15 mouse cellular contexts compared by ENCODE assay signal in the genomic region with DNA sequence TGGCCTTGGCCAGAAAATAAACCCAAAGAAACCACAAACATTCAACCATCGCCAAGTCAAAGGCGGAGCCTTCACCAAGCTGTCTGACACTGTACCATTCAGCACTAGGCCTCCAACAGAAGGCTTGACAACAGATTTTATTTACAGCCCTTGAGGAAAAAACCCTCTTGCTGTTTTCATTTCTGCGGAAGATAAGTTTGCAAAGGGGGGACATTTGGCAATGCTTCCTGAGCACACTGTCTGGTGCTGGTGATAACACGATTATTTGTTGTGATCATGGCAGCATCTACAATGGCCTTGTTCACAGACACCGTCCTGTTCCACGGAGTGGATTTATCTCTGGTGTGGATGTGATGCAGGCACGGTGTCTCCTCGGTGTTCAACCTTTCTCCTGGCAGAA.
DNase-seq lines count a peak whose midpoint lies in the region; ATAC-seq and TF ChIP-seq lines count a peak whose summit lies in the region.
"Had no signal": no experiment of that assay in that cellular context is flagged by ENCODE, and none has a peak within 500 bp of the region (broad histone marks: within the 10 kb centered on the region; RNA-seq: fewer than 3 reads in every experiment).

No protein-coding gene starts in this region.

- 48% methylated on average over 8 of the region's 8 CpGs for WGBS in lung, embryonic 15.5 days
- 35% methylated on average over 8 of the region's 8 CpGs for WGBS in liver, postnatal 0 days (ENCODE audit: insufficient replicate concordance)

- H3K9me3 ChIP-seq in lung, embryonic 15.5 days = no peaks in the 10 kb centered on the region
- H3K9me3 ChIP-seq in liver, postnatal 0 days (ENCODE audit: low read length) = no peaks in the 10 kb centered on the region
- H3K9me3 ChIP-seq: stomach, embryonic 15.5 days had no signal

- DNase-seq in cerebellum, postnatal 10 days = peak; percentile 40 to 50
- no peak for DNase-seq in cerebellum, postnatal 36 days
- no peak for DNase-seq in lung, postnatal 10 days
- DNase-seq in liver, postnatal 0 days = peak; percentile 30
- no peak for DNase-seq in heart, adult 9 months (ENCODE audit: low spot score in 2 of 2)
- DNase-seq: cerebellum, adult 9-11 months; heart, postnatal 4 days; kidney, adult 9 months; right cerebral cortex, postnatal 14 days had no signal

- peak; percentile 97 for TF ChIP-seq EP300 in liver, postnatal 0 days (IDR thresholded peaks at IDR 0.05; ENCODE audit: low read depth)

- no peak for TF ChIP-seq CTCF in liver, postnatal 0 days (IDR thresholded peaks at IDR 0.05; ENCODE audit: low read depth)

- H3K4me3 ChIP-seq in lung, embryonic 15.5 days = no peak overlapping the region
- H3K4me3 ChIP-seq in liver, postnatal 0 days (ENCODE audit: low read depth, low read length) = no peak overlapping the region
- H3K4me3 ChIP-seq: erythroblast, embryonic 14.5 days; stomach, embryonic 15.5 days had no signal

- no peaks in the 10 kb centered on the region for H3K36me3 ChIP-seq in lung, embryonic 15.5 days
- H3K36me3 ChIP-seq in liver, postnatal 0 days (replicated peaks; ENCODE audit: insufficient read depth, low read length) = no peaks in the 10 kb centered on the region
- H3K36me3 ChIP-seq: stomach, embryonic 15.5 days had no signal

- no peak overlapping the region for H3K9ac ChIP-seq in lung, embryonic 15.5 days
- H3K9ac ChIP-seq in liver, postnatal 0 days (replicated peaks) = no peak overlapping the region
- H3K9ac ChIP-seq: stomach, embryonic 15.5 days had no signal

- 0 out of 2 replicates have a peak overlapping the region, but pooled peaks have one; percentile 0 for H3K27ac ChIP-seq in lung, embryonic 15.5 days
- H3K27ac ChIP-seq in liver, postnatal 0 days (ENCODE audit: low read depth) = peak overlapping the region; percentile 30; the same call in 1 of the 2 replicates
- H3K27ac ChIP-seq: stomach, embryonic 15.5 days had no signal

- ATAC-seq in lung, embryonic 15.5 days (ENCODE audit: borderline replicate concordance, extremely low read depth, low FRiP score, low TSS enrichment) = peak; percentile 46; the same call in 1 of the 2 replicates
- ATAC-seq in hematopoietic stem cell, adult 5-6 weeks (replicated peaks in 1 of 2; ENCODE audit: insufficient read depth in 1 of 2, low FRiP score in 2 of 2, low TSS enrichment in 1 of 2, low read depth in 1 of 2, poor library complexity in 2 of 2, severe bottlenecking in 2 of 2) = peak; percentile 74 to 76
- peak; percentile 61 for ATAC-seq in liver, postnatal 0 days
- ATAC-seq in erythroid progenitor cell, adult 5-6 weeks (replicated peaks; ENCODE audit: low FRiP score, poor library complexity, severe bottlenecking) = no peak
- ATAC-seq: midbrain, embryonic 16.5 days had no signal

- no peaks in the 10 kb centered on the region for H3K27me3 ChIP-seq in lung, embryonic 15.5 days
- no peaks in the 10 kb centered on the region for H3K27me3 ChIP-seq in liver, postnatal 0 days (ENCODE audit: insufficient read depth, low read length)
- H3K27me3 ChIP-seq: stomach, embryonic 15.5 days had no signal

- peaks cover 22% of the 10 kb centered on the region for H3K4me1 ChIP-seq in lung, embryonic 15.5 days
- peaks cover 28% of the 10 kb centered on the region for H3K4me1 ChIP-seq in liver, postnatal 0 days (ENCODE audit: insufficient read depth)
- H3K4me1 ChIP-seq: stomach, embryonic 15.5 days had no signal

- H3K4me2 ChIP-seq in lung, embryonic 15.5 days = no peak overlapping the region
- peak overlapping the region; percentile 10; the same call in 1 of the 2 replicates for H3K4me2 ChIP-seq in liver, postnatal 0 days (ENCODE audit: low read depth, low read length)
- H3K4me2 ChIP-seq: stomach, embryonic 15.5 days had no signal

Comparison
In these comparisons a context has a peak if more than half of its experiments do, and no peak if none do; other contexts are left out.
1. DNase-seq: peak in cerebellum, postnatal 10 days (2 of 2) and liver, postnatal 0 days (single experiment); none in cerebellum, postnatal 36 days (0 of 2), lung, postnatal 10 days (single experiment) and heart, adult 9 months (0 of 2).